24 mouse cellular contexts compared by ENCODE assay signal in the genomic region with DNA sequence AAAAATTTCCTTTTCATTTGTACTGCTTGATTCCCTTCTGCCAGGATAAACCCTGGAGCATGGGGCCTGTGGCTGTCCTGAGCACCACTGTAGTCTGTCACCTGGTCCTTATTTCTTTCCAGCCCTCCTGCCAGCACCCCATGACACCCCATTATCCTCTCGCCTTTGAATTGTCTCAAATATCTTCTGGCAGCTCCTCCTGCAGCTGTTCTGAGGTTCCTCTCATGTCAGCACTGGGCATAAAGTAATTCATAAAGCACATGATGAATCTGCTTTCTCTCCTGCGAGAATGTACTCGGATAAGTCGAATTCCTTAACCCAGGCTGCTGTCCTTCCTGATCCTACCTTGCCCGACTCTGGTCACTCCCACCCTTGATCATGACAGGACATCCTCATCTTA.
"Had no signal": no experiment of that assay in that cellular context is flagged by ENCODE, and none has a peak within 500 bp of the region (broad histone marks: within the 10 kb centered on the region; RNA-seq: fewer than 3 reads in every experiment).

No protein-coding gene starts in this region.

- H3K4me3 ChIP-seq: embryonic facial prominence, embryonic 10.5 days; embryonic facial prominence, embryonic 12.5 days; embryonic facial prominence, embryonic 13.5 days; embryonic facial prominence, embryonic 15.5 days; erythroblast, embryonic 14.5 days; forebrain, embryonic 10.5 days; forebrain, embryonic 12.5 days; forebrain, embryonic 13.5 days; forebrain, embryonic 15.5 days; heart, adult 2 months had no signal

- H3K27ac ChIP-seq: embryonic facial prominence, embryonic 10.5 days; embryonic facial prominence, embryonic 12.5 days; embryonic facial prominence, embryonic 13.5 days; embryonic facial prominence, embryonic 15.5 days; forebrain, embryonic 10.5 days; forebrain, embryonic 12.5 days; forebrain, embryonic 13.5 days; forebrain, embryonic 15.5 days; heart, adult 2 months had no signal

- DNase-seq: cerebellum, adult 2 months; cerebellum, adult 8-10 months; cerebellum, adult 9-10 months; cerebellum, adult 9-11 months; cerebellum, postnatal 10 days; cerebellum, postnatal 14 days; cerebellum, postnatal 25 days; cerebellum, postnatal 36 days; embryo, embryonic 11 days; forebrain, postnatal 0 days; gastrocnemius, postnatal 10 days; gastrocnemius, postnatal 14 days; gastrocnemius, postnatal 36 days; heart, adult 18-20 months; heart, adult 2 months had no signal
